Mouse (Mus musculus) layer of hippocampus, adult 11-12 months (tissue): ENCODE data around the gene Cpsf4l.

Source experiments
- DNase-seq: peaks from one replicate; pipeline ENCODE4 v3.0.0; 2022; ENCODE audit warnings: low spot score

Gene Cpsf4l

DNA sequence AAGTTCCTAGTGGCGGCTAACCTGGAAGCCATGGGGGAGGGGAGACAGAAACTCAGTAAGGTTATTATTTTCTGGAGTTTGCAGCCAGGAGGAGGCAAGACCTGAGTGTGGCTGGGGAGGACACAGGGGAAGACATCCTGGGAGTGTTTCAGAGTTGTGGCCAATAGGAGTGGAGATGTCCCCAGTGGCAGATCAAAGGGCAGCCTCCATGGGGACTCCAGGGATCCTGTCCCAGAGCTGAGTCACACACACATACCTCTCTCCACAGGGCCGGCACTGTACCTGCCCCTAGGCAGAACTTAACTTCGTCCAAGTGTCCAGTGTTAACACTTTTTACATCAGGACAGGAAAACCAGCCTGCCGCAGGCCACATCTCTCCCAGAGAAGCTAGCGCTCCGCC is 25.3 kb upstream of the Cpsf4l start:
- DNase-seq: no peak

- DNase-seq: no peak
These were observed 24.0 kb upstream of the Cpsf4l start for GRCm38 (mm10) chr11:113733631-113734364.

DNA sequence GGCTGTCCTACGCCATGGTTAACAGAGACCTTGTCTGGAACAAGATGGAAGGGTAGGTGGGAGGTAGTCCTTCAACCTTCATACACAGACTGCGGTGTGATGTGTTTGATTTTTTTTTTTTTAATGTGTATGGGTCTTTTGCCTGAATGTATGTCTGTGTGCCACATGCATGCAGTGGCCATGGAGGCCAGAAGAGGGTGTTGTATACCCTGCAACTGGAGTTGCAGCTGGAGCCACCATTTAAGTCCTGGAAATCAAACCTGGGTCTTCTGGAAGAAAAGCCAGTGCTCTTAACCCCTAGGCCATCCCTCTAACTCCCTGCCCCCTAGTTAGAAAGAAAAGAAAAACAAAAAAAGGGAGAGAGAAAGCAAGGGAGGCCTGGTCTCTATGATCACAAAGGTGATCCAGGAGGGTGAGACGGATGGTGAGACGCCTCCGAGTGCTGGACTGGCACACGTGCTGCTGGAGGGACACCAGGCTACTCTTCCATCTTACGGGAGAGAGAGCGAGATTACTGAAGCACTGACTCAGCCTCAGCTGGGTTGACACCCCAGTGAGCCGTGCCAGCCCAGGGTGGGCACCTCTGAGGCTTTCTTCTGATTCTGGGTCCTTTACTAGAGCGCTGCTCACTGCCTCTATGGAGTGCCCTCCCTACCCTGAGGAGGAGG is 22.3 kb upstream of the Cpsf4l start:
- no peak for DNase-seq

DNA sequence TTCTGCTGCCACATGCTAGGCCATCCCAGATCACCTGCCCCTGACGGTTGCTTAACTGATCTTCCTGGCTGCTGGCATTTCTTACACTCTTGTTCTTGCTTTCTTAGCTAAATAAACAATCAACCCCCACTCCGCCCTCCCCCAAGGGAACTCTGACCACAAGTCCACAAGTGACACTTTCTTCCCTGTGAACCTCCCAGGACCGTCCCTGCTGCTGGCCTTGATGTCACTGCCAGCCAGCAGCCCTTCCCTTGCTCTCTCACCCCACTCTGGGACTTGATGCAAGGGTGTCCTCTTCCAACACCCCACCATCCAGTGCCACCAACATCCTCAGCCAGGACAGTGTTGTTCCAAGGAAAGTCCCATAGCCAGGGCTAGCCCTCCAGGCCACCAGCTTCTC is 21.1 kb upstream of the Cpsf4l start:
- DNase-seq: no peak

GRCm38 (mm10) chr11:113729917-113730316 is 20.1 kb upstream of the Cpsf4l start:
- DNase-seq: no peak

- no peak for DNase-seq
These were observed 19.4 kb upstream of the Cpsf4l start for GRCm38 (mm10) chr11:113729239-113729638.

- no peak for DNase-seq
These were observed 18.2 kb upstream of the Cpsf4l start for GRCm38 (mm10) chr11:113727992-113728391.

DNA sequence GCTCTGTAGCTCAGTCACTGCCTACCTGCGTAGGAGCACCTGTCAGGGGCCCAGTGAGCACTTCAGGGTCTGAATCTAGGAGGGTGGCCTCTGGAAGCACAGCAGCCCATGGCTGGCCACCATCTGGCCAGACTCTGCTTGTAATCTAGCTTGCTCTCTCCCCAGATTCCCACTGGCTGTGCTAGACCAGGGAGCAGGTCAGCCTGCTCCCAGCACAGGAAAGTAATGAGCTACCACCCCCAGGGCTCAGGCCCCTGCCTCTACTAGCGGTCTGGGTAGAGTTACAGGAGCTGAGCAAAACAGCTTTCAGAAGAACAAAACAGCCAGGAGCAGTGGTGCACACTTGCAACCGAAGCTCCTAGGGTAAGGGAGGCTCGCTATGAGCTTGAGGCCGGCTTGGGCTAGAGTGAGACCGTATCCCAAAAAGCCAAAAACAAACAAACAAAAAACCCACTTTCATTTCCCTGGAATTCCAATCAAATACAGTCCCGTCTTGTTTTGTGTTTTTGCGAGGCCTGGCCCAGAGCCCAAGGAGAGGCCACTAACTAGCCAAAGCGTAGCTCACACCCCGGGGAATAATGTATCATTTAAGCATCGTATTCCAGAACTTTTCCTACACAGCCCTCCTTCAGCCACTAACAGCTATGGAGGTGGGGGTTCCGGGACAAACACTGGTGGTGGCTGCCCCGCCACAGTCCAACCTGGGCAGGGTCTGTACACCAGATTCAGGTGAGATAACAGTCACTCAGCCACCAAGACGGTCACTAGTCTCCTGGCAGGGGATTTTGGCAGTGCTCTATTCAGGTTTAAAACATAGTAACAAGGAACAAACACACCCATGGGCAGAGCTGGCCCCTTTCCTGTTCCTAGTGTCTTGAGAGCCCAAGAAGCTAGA is 17.4 kb upstream of the Cpsf4l start:
- no peak for DNase-seq

DNA sequence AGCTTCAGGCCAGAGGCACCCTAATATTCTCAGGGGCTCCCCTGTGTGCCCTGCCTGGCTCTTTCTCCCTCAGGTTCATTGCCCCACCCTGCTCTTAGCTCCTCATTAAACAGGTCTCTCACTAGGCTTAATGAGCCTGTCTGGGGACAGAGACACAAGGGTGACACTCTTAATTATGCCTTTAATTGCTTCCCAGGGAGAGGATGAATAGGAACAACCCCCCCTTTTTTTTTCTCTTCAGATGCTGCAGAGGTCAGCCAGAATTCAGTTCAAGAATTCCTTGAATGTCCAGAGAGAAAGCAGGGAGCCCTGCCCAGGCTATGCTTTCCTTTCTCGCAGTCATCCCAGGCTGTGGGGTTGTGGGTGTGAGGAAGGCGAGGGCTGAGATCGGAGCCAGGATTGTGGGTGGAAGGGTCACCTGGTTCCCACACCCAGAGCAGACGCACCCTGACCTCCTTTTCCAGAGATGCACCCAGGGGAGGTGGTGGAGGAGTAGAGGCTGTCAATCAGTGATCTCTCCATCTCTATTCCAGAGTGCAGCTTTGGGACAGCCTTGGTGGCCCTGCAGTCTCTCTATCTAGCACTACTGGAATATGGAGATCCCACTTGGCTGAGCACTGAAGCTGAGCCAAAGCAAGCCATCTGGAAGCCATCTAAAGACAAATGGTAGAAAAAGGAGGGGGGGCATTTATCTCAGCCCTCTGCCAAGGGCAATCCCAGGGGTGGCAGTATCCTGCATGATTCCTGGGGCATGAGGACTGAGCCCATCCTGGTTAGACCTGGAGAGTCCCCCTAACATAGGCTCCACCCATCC is 15.6 kb upstream of the Cpsf4l start:
- DNase-seq: no peak

GRCm38 (mm10) chr11:113722405-113723090 is 12.7 kb upstream of the Cpsf4l start:
- DNase-seq: peak; percentile 45

GRCm38 (mm10) chr11:113717767-113718424 is 8.1 kb upstream of the Cpsf4l start:
- no peak for DNase-seq

GRCm38 (mm10) chr11:113716132-113716531 is 6.3 kb upstream of the Cpsf4l start:
- DNase-seq: no peak

- no peak for DNase-seq
These were observed 5.4 kb upstream of the Cpsf4l start for GRCm38 (mm10) chr11:113715078-113715674.

DNA sequence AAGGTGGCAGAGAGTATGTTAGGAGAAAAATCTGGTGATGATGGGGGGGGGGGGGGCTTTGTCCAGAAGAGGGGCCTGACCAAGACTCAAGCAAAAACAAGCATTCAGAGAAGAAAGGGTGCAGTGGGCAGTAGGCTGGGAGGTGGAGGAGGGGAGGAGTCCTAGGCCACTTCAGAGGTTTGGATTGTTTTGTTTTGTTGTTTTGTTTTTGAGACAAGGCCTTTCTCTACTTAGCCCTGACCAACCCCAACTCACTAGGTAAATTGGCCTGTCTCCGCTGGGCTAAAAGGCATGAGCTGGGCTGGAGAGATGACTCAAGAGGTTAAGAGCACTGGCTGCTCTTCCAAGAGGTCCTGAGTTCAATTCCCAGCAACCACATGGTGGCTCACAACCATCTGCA is 1.2 kb upstream of the Cpsf4l start:
- no peak for DNase-seq

DNA sequence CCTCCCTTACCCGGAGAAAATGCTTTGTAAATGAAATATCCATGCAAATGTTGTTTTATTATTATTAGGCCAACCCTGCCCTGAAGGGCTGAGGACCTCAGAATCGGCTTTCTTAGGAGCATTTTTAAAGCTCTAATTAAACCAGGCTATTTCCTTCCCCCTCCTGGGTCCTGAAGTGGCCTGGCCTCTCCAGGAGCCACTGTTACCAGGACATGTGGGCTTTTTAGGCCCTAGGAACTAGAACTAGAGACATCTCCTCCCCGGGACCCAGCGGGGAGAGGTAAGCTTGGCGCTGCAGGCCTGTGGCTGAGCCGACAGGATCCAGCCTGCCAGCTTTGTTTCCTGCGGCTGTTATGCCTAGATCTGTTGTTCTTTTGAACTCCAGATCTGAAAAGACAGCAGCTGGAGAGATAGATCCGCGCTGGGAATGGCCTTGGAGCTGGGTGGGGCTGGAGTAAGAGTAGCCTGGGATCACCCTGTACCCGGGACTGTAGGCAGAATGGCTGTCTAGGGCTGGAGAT is 500 bp upstream of the Cpsf4l start:
- DNase-seq: no peak

- no peak for DNase-seq
These were observed 545 bp downstream of the Cpsf4l start for GRCm38 (mm10) chr11:113709272-113709671.

GRCm38 (mm10) chr11:113708629-113709213 is 1.1 kb downstream of the Cpsf4l start:
- no peak for DNase-seq

DNA sequence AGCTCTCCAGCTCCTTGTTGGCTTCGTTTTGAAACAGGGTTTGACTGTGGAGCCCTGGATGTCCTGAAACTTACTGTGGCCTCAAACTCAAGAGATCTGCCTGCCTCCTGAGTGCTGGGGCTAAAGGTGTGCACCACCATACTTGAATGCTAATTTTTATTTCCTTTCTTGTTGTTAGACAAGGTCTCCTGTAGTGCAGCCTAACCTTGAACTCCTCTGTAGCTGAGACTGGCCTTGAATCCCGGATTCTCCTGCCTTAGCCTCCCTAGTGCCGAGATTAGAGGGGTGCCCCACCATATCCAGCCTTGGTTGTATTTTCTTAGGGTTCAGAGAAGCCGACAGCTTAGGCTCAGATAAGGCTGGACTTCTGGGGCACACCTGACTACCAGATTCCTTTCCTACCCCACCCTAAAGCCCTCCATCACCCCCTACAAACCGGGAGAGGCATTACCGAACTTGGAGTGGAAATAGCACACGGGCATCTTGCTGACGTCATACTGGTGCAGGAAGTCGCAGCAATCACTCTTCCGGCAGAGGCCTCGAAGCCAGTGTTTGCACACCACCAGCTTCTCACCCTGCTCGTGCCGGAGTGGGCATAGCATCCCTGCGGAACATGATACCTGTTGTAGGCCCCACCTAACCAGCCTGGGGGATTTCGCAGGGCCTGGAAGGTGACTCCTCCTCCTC is 3.7 kb downstream of the Cpsf4l start:
- DNase-seq: no peak

GRCm38 (mm10) chr11:113703758-113704157 is 6.1 kb downstream of the Cpsf4l start:
- peak; percentile 84 for DNase-seq
